Mouse (Mus musculus) hindbrain, embryonic 13.5 days (tissue): Measurements from ENCODE around the gene Limch1. TPM values are rescaled to one million over a fixed set of nuclear protein-coding genes. Genes with fewer than 3 reads are reported as not detected.
A peak's percentile ranks its signal among the peaks of the same experiment; 100 is the strongest.

ENCODE experiments used
- ATAC-seq: fragments of 200-750 bp; cut with Nextera tagmentation; 2 replicates; pipeline ENCODE4 v1.8.0; 2017; ENCODE audit warnings: moderate TSS enrichment; ENCODE audit not compliant: low FRiP score
- H3K27ac ChIP-seq: fragments of 300-500 bp; sonication (generic); 2 replicates; pipeline ENCODE4 v1.5.1; 2015; ENCODE audit warnings: inconsistent platforms, mild to moderate bottlenecking, moderate library complexity
- H3K27me3 ChIP-seq: fragments of 300-500 bp; sonication (generic); 2 replicates; pipeline ENCODE4 v1.6.1; 2015; ENCODE audit warnings: mild to moderate bottlenecking, inconsistent platforms
- H3K36me3 ChIP-seq: fragments of 300-500 bp; sonication (generic); 2 replicates; pipeline ENCODE4 v1.6.1; 2015; ENCODE audit warnings: mild to moderate bottlenecking, inconsistent platforms
- H3K4me1 ChIP-seq: fragments of 300-500 bp; sonication (generic); replicated peaks from 2 replicates; pipeline ENCODE4 v1.6.1; 2015; ENCODE audit warnings: inconsistent platforms
- H3K4me2 ChIP-seq: fragments of 300-500 bp; sonication (generic); 2 replicates; pipeline ENCODE4 v1.6.1; 2015; ENCODE audit warnings: inconsistent platforms, mild to moderate bottlenecking, moderate library complexity
- H3K4me3 ChIP-seq: fragments of 300-500 bp; sonication (generic); 2 replicates; pipeline ENCODE4 v1.5.1; 2015; ENCODE audit warnings: mild to moderate bottlenecking, inconsistent platforms
- H3K9ac ChIP-seq: fragments of 300-500 bp; sonication (generic); 2 replicates; pipeline ENCODE4 v1.6.1; 2015; ENCODE audit warnings: mild to moderate bottlenecking, inconsistent platforms
- H3K9me3 ChIP-seq: fragments of 300-500 bp; sonication (generic); 2 replicates; pipeline ENCODE4 v1.6.1; 2016; ENCODE audit warnings: inconsistent platforms
- WGBS: fragments of 180-500 bp; shearing (Covaris S2); methylation state at CpG from one replicate; pipeline ENCODE4 v1.1.7; 2015; 5-methylcytosine and 5-hydroxymethylcytosine counted together
- microRNA-seq: library from miRNA; unstranded; fragments of <30 nt; microRNA quantifications from one replicate; pipeline ENCODE4, GENCODE M21; 2016
- polyA plus RNA-seq: library from polyadenylated mRNA; unstranded; fragments of >200 nt; fragmentation: Nextera tagmentation; extraction: Ambion mirVana; gene quantifications from 2 replicates; pipeline ENCODE4 v1.2.1, GENCODE M21; 2015

The Limch1 gene
- polyA plus RNA-seq, 1 experiment from 2014 or later = 49.0 TPM

GRCm38 (mm10) chr5:67099393-67100271 lies 354.0 kb downstream of the Limch1 start:
- H3K9me3 ChIP-seq = no peaks in the 10 kb centered on the region
- peaks cover 8% of the 10 kb centered on the region for H3K4me1 ChIP-seq
- peak overlapping the region; percentile 19; the same call in 1 of the 2 replicates for H3K9ac ChIP-seq
- no peak for ATAC-seq
- peak overlapping the region; percentile 82 for H3K27ac ChIP-seq
- under 1% methylated on average over 32 of the region's 32 CpGs for WGBS
- H3K4me3 ChIP-seq = peak overlapping the region; percentile 30
- no peaks in the 10 kb centered on the region for H3K36me3 ChIP-seq
- peaks cover 95% of the 10 kb centered on the region for H3K27me3 ChIP-seq
- H3K4me2 ChIP-seq = peak overlapping the region; percentile 27; the same call in 1 of the 2 replicates

GRCm38 (mm10) chr5:67100564-67101394 lies 355.2 kb downstream of the Limch1 start:
- no peak for ATAC-seq
- Histone ChIP-seq H3K36me3 (no peaks in the 10 kb centered on the region), H3K4me1 (peaks cover 5% of the 10 kb centered on the region), H3K4me2 (peak overlapping the region; percentile 29), H3K27ac (peak overlapping the region; percentile 73), H3K4me3 (0 out of 2 replicates have a peak overlapping the region, but pooled peaks have one; percentile 30), H3K9ac (no peak overlapping the region), H3K27me3 (peaks cover 94% of the 10 kb centered on the region), H3K9me3 (no peaks in the 10 kb centered on the region)
- 1% methylated on average over 34 of the region's 34 CpGs for whole genome bisulfite sequencing

- Histone ChIP-seq H3K27ac (peak overlapping the region; percentile 73), H3K36me3 (no peaks in the 10 kb centered on the region), H3K4me1 (no peaks in the 10 kb centered on the region), H3K4me3 (no peak overlapping the region), H3K9ac (no peak overlapping the region), H3K9me3 (no peaks in the 10 kb centered on the region), H3K4me2 (peak overlapping the region; percentile 29), H3K27me3 (peaks cover 94% of the 10 kb centered on the region)
- WGBS = 1% methylated on average over 9 of the region's 9 CpGs
- ATAC-seq = no peak; the same call in 1 of the 2 replicates
Observed at GRCm38 (mm10) chr5:67101395-67101760, 355.8 kb downstream of the Limch1 start.

- WGBS = 1% methylated on average over 28 of the region's 28 CpGs
- Histone ChIP-seq H3K9me3 (no peaks in the 10 kb centered on the region), H3K27ac (peak overlapping the region; percentile 73), H3K9ac (no peak overlapping the region), H3K36me3 (no peaks in the 10 kb centered on the region), H3K4me1 (no peaks in the 10 kb centered on the region), H3K4me3 (no peak overlapping the region; the same call in 1 of the 2 replicates), H3K27me3 (peaks cover 95% of the 10 kb centered on the region), H3K4me2 (peak overlapping the region; percentile 15; the same call in 1 of the 2 replicates)
- peak; percentile 68 for ATAC-seq
Observed at GRCm38 (mm10) chr5:67101793-67102600, 356.4 kb downstream of the Limch1 start.

- no peak for ATAC-seq
- Histone ChIP-seq H3K36me3 (no peaks in the 10 kb centered on the region), H3K27me3 (peaks cover 93% of the 10 kb centered on the region), H3K27ac (no peak overlapping the region), H3K4me3 (no peak overlapping the region), H3K4me2 (no peak overlapping the region), H3K4me1 (no peaks in the 10 kb centered on the region), H3K9ac (no peak overlapping the region), H3K9me3 (no peaks in the 10 kb centered on the region)
- 6% methylated on average over 3 of the region's 3 CpGs for WGBS
Observed at GRCm38 (mm10) chr5:67103016-67103415, 357.4 kb downstream of the Limch1 start.

- no peak overlapping the region for H3K4me3 ChIP-seq
- no peaks in the 10 kb centered on the region for H3K9me3 ChIP-seq
- no peak overlapping the region for H3K27ac ChIP-seq
- no peak for ATAC-seq
- H3K4me1 ChIP-seq = no peaks in the 10 kb centered on the region
- no peaks in the 10 kb centered on the region for H3K36me3 ChIP-seq
- peaks cover 72% of the 10 kb centered on the region for H3K27me3 ChIP-seq
- no peak overlapping the region for H3K9ac ChIP-seq
- 97% methylated on average over 2 of the region's 2 CpGs for WGBS
- no peak overlapping the region for H3K4me2 ChIP-seq
Observed at GRCm38 (mm10) chr5:67106261-67106660, 360.6 kb downstream of the Limch1 start.

Small RNAs within 50 kb of the gene (microRNA-seq; reads per million reads assigned to microRNA genes)
- not detected for gene Gm23841

Other genes starting within 250 kb of the Limch1 start
- 126 TPM in 2 replicates for gene Apbb2, start 127.0 kb upstream of the Limch1 start, polyA plus RNA-seq
- 1,231 and 1,258 TPM in 2 replicates for gene Uchl1, start 69.7 kb upstream of the Limch1 start, polyA plus RNA-seq